Mouse (Mus musculus): ENCODE results near the gene Fbxl8. TPM values are rescaled to one million over a fixed set of nuclear protein-coding genes. Genes with fewer than 3 reads are reported as not detected.
"Not testable (repeated sequence)": the region's sequence is repeated elsewhere in the genome, so short reads cannot be mapped to it uniquely, and the experiment has no call there.

Gene Fbxl8
- polyA plus RNA-seq, 1 experiment = 16.3 TPM

GRCm38 (mm10) chr8:105276292-105277120 is 12.1 kb downstream of the Fbxl8 start:
- DNase-seq (ENCODE audit: low read depth, low spot score) = no peak
- WGBS = 7% methylated on average over 30 of the region's 30 CpGs

GRCm38 (mm10) chr8:105278911-105279334 is 14.5 kb downstream of the Fbxl8 start:
- DNase-seq (ENCODE audit: low read depth, low spot score) = peak; percentile 75
- 3% methylated on average over 28 of the region's 28 CpGs for WGBS

- no peak for DNase-seq (ENCODE audit: low read depth, low spot score)
- WGBS = 90% methylated on average over 3 of the region's 3 CpGs
These were observed 16.1 kb downstream of the Fbxl8 start for GRCm38 (mm10) chr8:105280567-105280966.

GRCm38 (mm10) chr8:105281821-105282220 is 17.4 kb downstream of the Fbxl8 start:
- WGBS = 93% methylated on average over 12 of the region's 12 CpGs
- no peak for DNase-seq (ENCODE audit: low read depth, low spot score)

- no peak for DNase-seq (ENCODE audit: low read depth, low spot score)
- 90% methylated on average over 4 of the region's 4 CpGs for WGBS
These were observed 17.8 kb downstream of the Fbxl8 start for GRCm38 (mm10) chr8:105282239-105282638.

GRCm38 (mm10) chr8:105283074-105283473 is 18.6 kb downstream of the Fbxl8 start:
- DNase-seq (ENCODE audit: low read depth, low spot score) = no peak
- 37% methylated on average over 23 of the region's 23 CpGs for WGBS

GRCm38 (mm10) chr8:105285514-105285913 is 21.1 kb downstream of the Fbxl8 start:
- no peak for DNase-seq (ENCODE audit: low read depth, low spot score)
- WGBS = 76% methylated on average over 12 of the region's 12 CpGs

- DNase-seq (ENCODE audit: low read depth, low spot score) = no peak
- 93% methylated on average over 4 of the region's 4 CpGs for WGBS
These were observed 22.5 kb downstream of the Fbxl8 start for GRCm38 (mm10) chr8:105286907-105287306.

- 90% methylated on average over 5 of the region's 5 CpGs for WGBS
- DNase-seq (ENCODE audit: low read depth, low spot score) = no peak
These were observed 23.8 kb downstream of the Fbxl8 start for GRCm38 (mm10) chr8:105288231-105288630.

- WGBS = under 1% methylated on average over 53 of the region's 53 CpGs
- DNase-seq (ENCODE audit: low read depth, low spot score) = peak; percentile 96
These were observed 24.7 kb downstream of the Fbxl8 start for GRCm38 (mm10) chr8:105288958-105289732.

GRCm38 (mm10) chr8:105289805-105290460 is 25.5 kb downstream of the Fbxl8 start, which contains the start of gene 4931428F04Rik:
Gene 4931428F04Rik (minus strand): TSS chr8:105289864.
- WGBS = 2% methylated on average over 43 of the region's 43 CpGs
- DNase-seq (ENCODE audit: low read depth, low spot score) = no peak

GRCm38 (mm10) chr8:105290554-105291314 is 26.3 kb downstream of the Fbxl8 start:
- 11% methylated on average over 31 of the region's 31 CpGs for WGBS
- peak; percentile 94 for DNase-seq (ENCODE audit: low read depth, low spot score)

GRCm38 (mm10) chr8:105291364-105291763 is 26.9 kb downstream of the Fbxl8 start:
- not testable (repeated sequence) for DNase-seq (ENCODE audit: low read depth, low spot score)
- 64% methylated on average over 8 of the region's 8 CpGs for WGBS

GRCm38 (mm10) chr8:105291802-105292201 is 27.4 kb downstream of the Fbxl8 start:
- DNase-seq (ENCODE audit: low read depth, low spot score) = not testable (repeated sequence)
- 67% methylated on average over 3 of the region's 3 CpGs for WGBS

- no peak for DNase-seq (ENCODE audit: low read depth, low spot score)
- WGBS = 83% methylated on average over 7 of the region's 7 CpGs
These were observed 28.0 kb downstream of the Fbxl8 start for GRCm38 (mm10) chr8:105292471-105292870.

GRCm38 (mm10) chr8:105293405-105293804 is 29.0 kb downstream of the Fbxl8 start:
- WGBS = 78% methylated on average over 19 of the region's 19 CpGs
- DNase-seq (ENCODE audit: low read depth, low spot score) = no peak

GRCm38 (mm10) chr8:105294776-105295175 is 30.3 kb downstream of the Fbxl8 start:
- WGBS = 68% methylated on average over 9 of the region's 9 CpGs
- no peak for DNase-seq (ENCODE audit: low read depth, low spot score)

- no peak for DNase-seq (ENCODE audit: low read depth, low spot score)
- WGBS = 70% methylated on average over 11 of the region's 11 CpGs
These were observed 30.8 kb downstream of the Fbxl8 start for GRCm38 (mm10) chr8:105295256-105295655.

- WGBS = 63% methylated on average over 11 of the region's 11 CpGs
These were observed 31.6 kb downstream of the Fbxl8 start, which contains the start of gene Exoc3l for GRCm38 (mm10) chr8:105295895-105296573. Gene Exoc3l (minus strand): TSS chr8:105296101.

More at GRCm38 (mm10) chr8:105295895-105296573, 31.6 kb downstream of the Fbxl8 start, which contains the start of gene Exoc3l:
- DNase-seq (ENCODE audit: low read depth, low spot score) = no peak

Data from large intestine, adult 2 months (tissue).